Mouse (Mus musculus) bone marrow, adult 2 months (tissue): Measurements from ENCODE around the gene Zcchc24. TPM values are rescaled to one million over a fixed set of nuclear protein-coding genes. Genes with fewer than 3 reads are reported as not detected.

Experiments used
- H3K27ac ChIP-seq: fragments of 200-500 bp; 2 replicates; pipeline ENCODE4 v1.5.1; 2012; ENCODE audit warnings: low read depth, mild to moderate bottlenecking, control low read depth, inconsistent platforms, low read length; ENCODE audit not compliant: control insufficient read depth, poor library complexity, insufficient read depth
- H3K4me1 ChIP-seq: fragments of 200-500 bp; 2 replicates; pipeline ENCODE4 v1.6.1; 2011; ENCODE audit warnings: low read length; ENCODE audit not compliant: control insufficient read depth, insufficient read depth
- H3K4me3 ChIP-seq: fragments of 200-500 bp; replicated peaks from 2 replicates; pipeline ENCODE3; 2011; ENCODE audit warnings: mild to moderate bottlenecking, low read depth, low read length, control low read depth; ENCODE audit not compliant: control insufficient read depth
- CTCF ChIP-seq: fragments of 200-500 bp; IDR thresholded peaks from 2 replicates; pipeline ENCODE4 v1.5.1; 2011; ENCODE audit warnings: low read length, control low read depth; ENCODE audit not compliant: control insufficient read depth, insufficient read depth
- POLR2A ChIP-seq: fragments of 200-500 bp; IDR thresholded peaks from 2 replicates; pipeline ENCODE4 v1.6.1; 2011; ENCODE audit warnings: low read depth, mild to moderate bottlenecking, control low read depth, low read length, borderline replicate concordance; ENCODE audit not compliant: control insufficient read depth
- WGBS: fragments of 180-500 bp; shearing (Covaris S2); methylation state at CpG from one replicate; pipeline ENCODE4 v1.1.7; 2018; 5-methylcytosine and 5-hydroxymethylcytosine counted together
- polyA plus RNA-seq: library from polyadenylated mRNA; stranded (reverse); fragments of >200 nt; gene quantifications from 2 replicates; pipeline ENCODE4 v1.2.4, GENCODE M21; 2011; ENCODE audit warnings: low replicate concordance; ENCODE audit not compliant: missing spikeins, insufficient read depth, insufficient read length

The Zcchc24 gene
- polyA plus RNA-seq, 1 experiment: 13.5 TPM

- H3K4me3 ChIP-seq: no peak overlapping the region
- H3K4me1 ChIP-seq: peaks cover 3% of the 10 kb centered on the region
- no peak overlapping the region for H3K27ac ChIP-seq
- TF ChIP-seq CTCF (no peak), POLR2A (no peak)
- 35% methylated on average over 5 of the region's 5 CpGs for WGBS
These were observed 19.4 kb upstream of the Zcchc24 start for GRCm38 (mm10) chr14:25788201-25788600.

GRCm38 (mm10) chr14:25787387-25787910, 18.6 kb upstream of the Zcchc24 start:
- WGBS: 83% methylated on average over 12 of the region's 12 CpGs
- Histone ChIP-seq H3K4me3 (no peak overlapping the region), H3K27ac (no peak overlapping the region), H3K4me1 (peaks cover 3% of the 10 kb centered on the region)
- TF ChIP-seq CTCF: no peak
- no peak for TF ChIP-seq POLR2A

- Histone ChIP-seq H3K4me3 (no peak overlapping the region), H3K27ac (no peak overlapping the region), H3K4me1 (peaks cover 3% of the 10 kb centered on the region)
- WGBS: 64% methylated on average over 5 of the region's 5 CpGs
- TF ChIP-seq POLR2A (no peak), CTCF (no peak)
These were observed 18.1 kb upstream of the Zcchc24 start for GRCm38 (mm10) chr14:25786959-25787358.

- Histone ChIP-seq H3K27ac (0 out of 2 replicates have a peak overlapping the region, but pooled peaks have one; percentile 10), H3K4me3 (no peak overlapping the region), H3K4me1 (peaks cover 2% of the 10 kb centered on the region)
- WGBS: 32% methylated on average over 4 of the region's 4 CpGs
- no peak for TF ChIP-seq POLR2A
- no peak for TF ChIP-seq CTCF
These were observed 16.4 kb upstream of the Zcchc24 start for GRCm38 (mm10) chr14:25785210-25785609.

- Histone ChIP-seq H3K4me3 (no peak overlapping the region), H3K27ac (no peak overlapping the region), H3K4me1 (no peaks in the 10 kb centered on the region; the same call in 1 of the 2 replicates)
- TF ChIP-seq POLR2A (no peak), CTCF (no peak)
- WGBS: 76% methylated on average over 7 of the region's 7 CpGs
These were observed 14.4 kb upstream of the Zcchc24 start for GRCm38 (mm10) chr14:25783220-25783619.

- WGBS: 18% methylated on average over 11 of the region's 11 CpGs
- no peak overlapping the region for H3K27ac ChIP-seq
- TF ChIP-seq CTCF: no peak
- TF ChIP-seq POLR2A: no peak
These were observed 11.8 kb upstream of the Zcchc24 start for GRCm38 (mm10) chr14:25780601-25781000.

GRCm38 (mm10) chr14:25776294-25776693, 7.5 kb upstream of the Zcchc24 start:
- Histone ChIP-seq H3K4me3 (no peak overlapping the region), H3K27ac (no peak overlapping the region), H3K4me1 (no peaks in the 10 kb centered on the region; the same call in none of the 2 replicates)
- WGBS: 72% methylated on average over 6 of the region's 6 CpGs
- TF ChIP-seq POLR2A: no peak
- TF ChIP-seq CTCF: no peak

More at GRCm38 (mm10) chr14:25780601-25781000, 11.8 kb upstream of the Zcchc24 start:
- H3K4me1 ChIP-seq: no peaks in the 10 kb centered on the region; the same call in 1 of the 2 replicates
- H3K4me3 ChIP-seq: no peak overlapping the region

GRCm38 (mm10) chr14:25774100-25774499, 5.3 kb upstream of the Zcchc24 start:
- no peak for TF ChIP-seq POLR2A
- no peak for TF ChIP-seq CTCF
- no peak overlapping the region for H3K27ac ChIP-seq
- no peak overlapping the region for H3K4me3 ChIP-seq
- no peaks in the 10 kb centered on the region; the same call in 1 of the 2 replicates for H3K4me1 ChIP-seq
- 65% methylated on average over 5 of the region's 5 CpGs for WGBS

- no peak overlapping the region for H3K27ac ChIP-seq
- H3K4me1 ChIP-seq: no peaks in the 10 kb centered on the region; the same call in 1 of the 2 replicates
- TF ChIP-seq CTCF: no peak
- no peak for TF ChIP-seq POLR2A
- 35% methylated on average over 4 of the region's 4 CpGs for WGBS
- no peak overlapping the region for H3K4me3 ChIP-seq
These were observed 4.2 kb upstream of the Zcchc24 start for GRCm38 (mm10) chr14:25773039-25773438.
